In the genomic region with DNA sequence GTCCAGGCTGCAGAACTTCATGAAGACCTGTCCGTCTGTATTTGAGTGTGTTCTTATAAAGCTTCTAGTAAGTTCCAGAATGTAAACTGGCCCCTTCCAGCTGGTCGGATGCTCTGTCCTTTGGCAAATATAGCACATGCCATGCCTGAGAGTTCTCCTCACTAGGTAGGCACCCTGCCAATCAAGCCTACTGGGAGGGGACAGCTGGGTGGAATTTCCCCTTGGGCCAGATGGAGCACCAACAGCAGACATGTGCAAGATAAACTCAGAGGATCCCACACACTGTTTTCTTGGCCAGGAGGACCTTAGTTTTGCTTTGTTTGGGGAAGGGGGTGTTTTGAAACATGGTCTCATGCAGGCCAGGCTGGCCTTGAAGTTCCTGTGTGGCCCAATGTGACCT, we compare ENCODE assay signal across 8 mouse cellular contexts. TPM values are rescaled to one million over a fixed set of nuclear protein-coding genes. Genes with fewer than 3 reads are reported as not detected.
A peak's percentile ranks its signal among the peaks of the same experiment; 100 is the strongest.
DNase-seq lines count a peak whose midpoint lies in the region; ATAC-seq and TF ChIP-seq lines count a peak whose summit lies in the region.
"Had no signal": no experiment of that assay in that cellular context is flagged by ENCODE, and none has a peak within 500 bp of the region (broad histone marks: within the 10 kb centered on the region; RNA-seq: fewer than 3 reads in every experiment).

No protein-coding gene starts in this region.

- H3K9me3 ChIP-seq in kidney, embryonic 15.5 days (replicated peaks): no peaks in the 10 kb centered on the region
- H3K9me3 ChIP-seq: embryonic facial prominence, embryonic 15.5 days had no signal

- no peak overlapping the region for H3K4me3 ChIP-seq in kidney, embryonic 15.5 days (replicated peaks)
- H3K4me3 ChIP-seq in gastrocnemius, adult 2 months: no peak overlapping the region
- H3K4me3 ChIP-seq: embryonic facial prominence, embryonic 15.5 days had no signal

- H3K36me3 ChIP-seq in kidney, embryonic 15.5 days: no peaks in the 10 kb centered on the region
- H3K36me3 ChIP-seq: embryonic facial prominence, embryonic 15.5 days had no signal

- ATAC-seq in kidney, embryonic 15.5 days (replicated peaks; ENCODE audit: low FRiP score): no peak
- no peak for ATAC-seq in granulocyte monocyte progenitor cell, adult 5-6 weeks (replicated peaks; ENCODE audit: poor library complexity, severe bottlenecking)

- H3K9ac ChIP-seq in kidney, embryonic 15.5 days: no peak overlapping the region
- H3K9ac ChIP-seq: embryonic facial prominence, embryonic 15.5 days had no signal

- H3K4me1 ChIP-seq in kidney, embryonic 15.5 days: peaks cover 4% of the 10 kb centered on the region; the same call in 1 of the 2 replicates
- H3K4me1 ChIP-seq: embryonic facial prominence, embryonic 15.5 days had no signal

- H3K27me3 ChIP-seq in kidney, embryonic 15.5 days: no peaks in the 10 kb centered on the region
- H3K27me3 ChIP-seq: embryonic facial prominence, embryonic 15.5 days had no signal

- peak; percentile 49 to 65 for DNase-seq in kidney, adult 8-10 months
- DNase-seq in gastrocnemius, adult 2 months: peak; percentile 71
- DNase-seq in heart, postnatal 10 days: peak; percentile 90 to 91
- DNase-seq in lung, postnatal 14 days: peak; percentile 54
- DNase-seq in spleen, adult 12 weeks (ENCODE audit: low spot score): no peak

- WGBS in kidney, embryonic 15.5 days: 72% methylated on average over 2 of the region's 2 CpGs

- no peak overlapping the region for H3K4me2 ChIP-seq in kidney, embryonic 15.5 days
- H3K4me2 ChIP-seq: embryonic facial prominence, embryonic 15.5 days had no signal

- no peak for TF ChIP-seq CTCF in gastrocnemius, adult 2 months (IDR thresholded peaks at IDR 0.05)

- intact Hi-C loops in gastrocnemius, adult 2 months (cut with DNase I): no loop called here
- intact Hi-C loops in heart, postnatal 10 days (cut with DNase I): no loop called here

- no peak overlapping the region for H3K27ac ChIP-seq in kidney, embryonic 15.5 days
- peak overlapping the region; percentile 61 for H3K27ac ChIP-seq in gastrocnemius, adult 2 months
- H3K27ac ChIP-seq: embryonic facial prominence, embryonic 15.5 days had no signal

RNA-seq across cellular contexts. Expression of gene Fermt2, which starts 23.9 kb away (rescaled TPM):
- polyA plus RNA-seq in kidney, embryonic 15.5 days (2015; fragmentation: Nextera tagmentation; extraction: Ambion mirVana): 168 and 181 TPM in 2 replicates
- total RNA-seq in gastrocnemius, adult 2 months (2021): 100 to 1,000 TPM; 214 to 243 TPM
- total RNA-seq in heart, postnatal 10 days (2021): 100 to 1,000 TPM; 301 to 312 TPM
- total RNA-seq in granulocyte monocyte progenitor cell, adult 5-6 weeks (2014; fragmentation: Nextera tagmentation): not detected in 2 replicates
- not detected in 2 replicates for total RNA-seq in granulocyte monocyte progenitor cell, adult 5-6 weeks (2017)

Comparison
In these comparisons a context has a peak if more than half of its experiments do, and no peak if none do; other contexts are left out.
1. RNA of gene Fermt2, which starts 23.9 kb away (total RNA-seq): 301 to 312 TPM in heart, postnatal 10 days and 214 to 243 TPM in gastrocnemius, adult 2 months; not detected in granulocyte monocyte progenitor cell, adult 5-6 weeks; every median in the first group is over 100 times any median in the second.